Mouse (Mus musculus) megakaryocyte, embryonic 14.5 days (primary cell): ENCODE results near the gene Rad18. TPM values are rescaled to one million over a fixed set of nuclear protein-coding genes. Genes with fewer than 3 reads are reported as not detected.

Experiments
- H3K27me3 ChIP-seq: replicated peaks from 2 replicates; pipeline ENCODE3; 2012; ENCODE audit warnings: inconsistent platforms
- H3K36me3 ChIP-seq: replicated peaks from 2 replicates; pipeline ENCODE3; 2012; ENCODE audit warnings: low read length, inconsistent platforms, mixed read lengths
- H3K4me1 ChIP-seq: 2 replicates; pipeline ENCODE4 v1.6.1; 2012; ENCODE audit warnings: inconsistent platforms
- H3K4me3 ChIP-seq: replicated peaks from 2 replicates; pipeline ENCODE3; 2012; ENCODE audit warnings: moderate library complexity, mild to moderate bottlenecking, inconsistent platforms
- H3K9me3 ChIP-seq: 2 replicates; pipeline ENCODE4 v1.6.1; 2012; ENCODE audit warnings: inconsistent platforms
- FLI1 ChIP-seq: IDR thresholded peaks from 2 replicates; pipeline ENCODE4 v1.6.1; 2012; ENCODE audit warnings: low read length, inconsistent platforms, mixed read lengths
- GATA1 ChIP-seq: IDR thresholded peaks from 3 replicates; pipeline ENCODE4 v1.6.1; 2012; ENCODE audit warnings: mixed read lengths, low read length, inconsistent platforms, borderline replicate concordance
- polyA plus RNA-seq: library from polyadenylated mRNA; stranded (reverse); fragments of >175 nt; gene quantifications from 2 replicates; pipeline ENCODE4 v1.2.3, GENCODE M21; 2012; ENCODE audit warnings: low replicate concordance; ENCODE audit not compliant: insufficient read depth

Gene Rad18
- 1.6 TPM in 1 of 2 replicates, not detected in the other for polyA plus RNA-seq

GRCm38 (mm10) chr6:112696056-112696950, at the start of gene Rad18:
Gene Rad18, minus strand, starts transcription at chr6:112696686.
- TF ChIP-seq FLI1: no peak
- TF ChIP-seq GATA1: no peak
- peaks cover 27% of the 10 kb centered on the region for H3K36me3 ChIP-seq
- H3K4me1 ChIP-seq: peaks cover 84% of the 10 kb centered on the region
- H3K9me3 ChIP-seq: no peaks in the 10 kb centered on the region
- H3K27me3 ChIP-seq: no peaks in the 10 kb centered on the region
- peak within 1 kb of the TSS; percentile 97 for H3K4me3 ChIP-seq

- Histone ChIP-seq H3K9me3 (no peaks in the 10 kb centered on the region), H3K4me3 (no peak overlapping the region), H3K36me3 (peaks cover 100% of the 10 kb centered on the region), H3K27me3 (no peaks in the 10 kb centered on the region), H3K4me1 (peaks cover 34% of the 10 kb centered on the region)
- TF ChIP-seq GATA1 (no peak), FLI1 (no peak)
These were observed 45.8 kb upstream of the Rad18 start for GRCm38 (mm10) chr6:112742297-112742696.

GRCm38 (mm10) chr6:112741766-112742165, 45.3 kb upstream of the Rad18 start:
- TF ChIP-seq FLI1: no peak
- TF ChIP-seq GATA1: no peak
- Histone ChIP-seq H3K36me3 (peaks cover 100% of the 10 kb centered on the region), H3K4me3 (no peak overlapping the region), H3K27me3 (no peaks in the 10 kb centered on the region), H3K9me3 (no peaks in the 10 kb centered on the region), H3K4me1 (peaks cover 30% of the 10 kb centered on the region)

GRCm38 (mm10) chr6:112739635-112740034, 43.1 kb upstream of the Rad18 start:
- Histone ChIP-seq H3K27me3 (no peaks in the 10 kb centered on the region), H3K4me3 (no peak overlapping the region), H3K4me1 (peaks cover 22% of the 10 kb centered on the region), H3K9me3 (no peaks in the 10 kb centered on the region), H3K36me3 (peaks cover 100% of the 10 kb centered on the region)
- no peak for TF ChIP-seq GATA1
- TF ChIP-seq FLI1: no peak

GRCm38 (mm10) chr6:112738924-112739323, 42.4 kb upstream of the Rad18 start:
- peaks cover 100% of the 10 kb centered on the region for H3K36me3 ChIP-seq
- no peaks in the 10 kb centered on the region for H3K27me3 ChIP-seq
- H3K4me3 ChIP-seq: no peak overlapping the region
- peaks cover 22% of the 10 kb centered on the region for H3K4me1 ChIP-seq
- no peak for TF ChIP-seq GATA1
- no peak for TF ChIP-seq FLI1
- H3K9me3 ChIP-seq: no peaks in the 10 kb centered on the region

GRCm38 (mm10) chr6:112736471-112736870, 40.0 kb upstream of the Rad18 start:
- TF ChIP-seq FLI1 (no peak), GATA1 (no peak)
- H3K36me3 ChIP-seq: peaks cover 100% of the 10 kb centered on the region
- no peaks in the 10 kb centered on the region for H3K9me3 ChIP-seq

GRCm38 (mm10) chr6:112735054-112735453, 38.6 kb upstream of the Rad18 start:
- Histone ChIP-seq H3K4me1 (peaks cover 22% of the 10 kb centered on the region), H3K9me3 (no peaks in the 10 kb centered on the region), H3K36me3 (peaks cover 100% of the 10 kb centered on the region), H3K4me3 (no peak overlapping the region), H3K27me3 (no peaks in the 10 kb centered on the region)
- no peak for TF ChIP-seq FLI1
- TF ChIP-seq GATA1: no peak

More at GRCm38 (mm10) chr6:112736471-112736870, 40.0 kb upstream of the Rad18 start:
- Histone ChIP-seq H3K4me3 (no peak overlapping the region), H3K27me3 (no peaks in the 10 kb centered on the region), H3K4me1 (peaks cover 16% of the 10 kb centered on the region)

GRCm38 (mm10) chr6:112733942-112734341, 37.5 kb upstream of the Rad18 start:
- TF ChIP-seq GATA1 (no peak), FLI1 (no peak)
- peaks cover 100% of the 10 kb centered on the region for H3K36me3 ChIP-seq
- H3K4me3 ChIP-seq: no peak overlapping the region
- no peaks in the 10 kb centered on the region for H3K27me3 ChIP-seq
- peaks cover 25% of the 10 kb centered on the region for H3K4me1 ChIP-seq
- no peaks in the 10 kb centered on the region for H3K9me3 ChIP-seq

GRCm38 (mm10) chr6:112732434-112732833, 35.9 kb upstream of the Rad18 start:
- Histone ChIP-seq H3K4me1 (peaks cover 26% of the 10 kb centered on the region), H3K9me3 (no peaks in the 10 kb centered on the region), H3K4me3 (no peak overlapping the region), H3K36me3 (peaks cover 100% of the 10 kb centered on the region), H3K27me3 (no peaks in the 10 kb centered on the region)
- TF ChIP-seq GATA1 (no peak), FLI1 (no peak)

- peaks cover 30% of the 10 kb centered on the region for H3K4me1 ChIP-seq
- peaks cover 100% of the 10 kb centered on the region for H3K36me3 ChIP-seq
- TF ChIP-seq GATA1 (no peak), FLI1 (no peak)
- no peaks in the 10 kb centered on the region for H3K27me3 ChIP-seq
- no peak overlapping the region for H3K4me3 ChIP-seq
- no peaks in the 10 kb centered on the region for H3K9me3 ChIP-seq
These were observed 34.9 kb upstream of the Rad18 start for GRCm38 (mm10) chr6:112731386-112731785.
